Mouse (Mus musculus) testis, adult 2 months (tissue): ENCODE measurements around the gene Ahcyl2.

Source experiments
- CTCF ChIP-seq: fragments of 200-500 bp; IDR thresholded peaks from 2 replicates; pipeline ENCODE4 v1.5.1; 2012; ENCODE audit warnings: low read depth, mild to moderate bottlenecking, inconsistent platforms, low read length, moderate library complexity; ENCODE audit not compliant: control insufficient read depth, insufficient read depth, insufficient replicate concordance
- POLR2A ChIP-seq: fragments of 200-500 bp; IDR thresholded peaks from 2 replicates; pipeline ENCODE4 v1.6.1; 2012; ENCODE audit warnings: low read depth, mild to moderate bottlenecking, inconsistent platforms, low read length, moderate library complexity; ENCODE audit not compliant: control insufficient read depth

DNA sequence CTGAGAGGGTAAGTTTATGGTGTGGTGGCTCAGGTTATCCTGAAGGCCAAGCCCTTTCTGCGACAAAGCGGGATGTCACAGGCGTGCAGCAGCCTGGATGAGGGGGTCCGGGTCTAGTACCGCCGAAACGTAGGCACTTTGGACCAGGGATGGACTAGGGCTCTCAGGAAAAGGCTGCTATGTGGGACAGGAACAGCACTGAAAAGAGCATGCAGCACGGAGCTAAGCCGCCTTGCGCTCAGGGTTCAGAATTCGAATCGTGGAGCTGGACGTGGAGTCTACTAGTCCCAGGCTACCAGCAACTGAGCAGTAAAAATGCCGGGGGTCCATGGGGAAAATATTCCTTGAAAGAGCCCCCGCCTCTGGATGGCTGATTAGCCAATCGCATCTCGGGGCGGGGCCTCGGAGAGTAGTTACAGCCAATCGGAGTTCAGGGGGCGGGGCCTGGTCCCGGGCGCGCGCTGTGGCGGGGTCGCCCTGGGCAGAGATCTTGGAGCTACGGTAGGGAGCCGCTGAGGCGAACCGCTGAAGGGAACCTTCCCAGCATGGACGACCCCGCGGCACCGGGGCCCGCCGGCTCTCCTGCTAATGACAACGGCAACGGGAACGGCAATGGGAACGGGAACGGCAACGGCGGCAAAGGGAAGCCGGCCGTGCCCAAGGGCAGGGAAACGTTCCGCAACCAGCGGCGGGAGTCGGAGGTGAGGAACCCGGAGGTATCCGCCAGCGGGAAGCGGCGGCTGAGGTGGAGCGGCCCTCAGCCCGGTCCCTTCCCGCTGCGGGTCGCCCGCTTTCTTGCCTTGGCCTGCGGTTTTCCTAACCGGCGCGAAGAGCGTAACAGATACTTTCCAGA, 148.9 kb downstream of the Ahcyl2 start, which contains the start of gene Strip2:
- TF ChIP-seq CTCF (no peak), POLR2A (peak; percentile 86)
